Mouse (Mus musculus): ENCODE measurements at regions not wholly inside any gene's neighbourhood (a gene's known extent, or its start where the extent isn't known, plus 50 kb on each side); places are given as distances from the start of the nearest gene placed in this dataset.
A peak's percentile ranks its signal among the peaks of the same experiment; 100 is the strongest.

- TF ChIP-seq MXI1 (IDR thresholded peaks at IDR 0.05; ENCODE audit: low read depth, low read length) (peak; percentile 87), ZMIZ1 (IDR thresholded peaks at IDR 0.05; ENCODE audit: low read depth, low read length) (peak; percentile 61; the same call in 1 of the 2 replicates), MAFK (IDR thresholded peaks at IDR 0.05; ENCODE audit: borderline replicate concordance, low read depth, low read length) (no peak), POLR2AphosphoS2 (IDR thresholded peaks at IDR 0.05; ENCODE audit: low read length) (0 out of 2 replicates have a peak, but pooled peaks have one; percentile 41), HCFC1 (IDR thresholded peaks at IDR 0.05; ENCODE audit: low read depth, low read length) (peak; percentile 75), CTCF (IDR thresholded peaks at IDR 0.05 in 2 of 3, conservative IDR thresholded peaks at IDR 0.05 in 1 of 3; ENCODE audit: control insufficient read depth in 1 of 3, insufficient read depth in 1 of 3, low read depth in 2 of 3, low read length in 3 of 3, poor library complexity in 1 of 3, severe bottlenecking in 1 of 3) (no peak), ZKSCAN1 (IDR thresholded peaks at IDR 0.05; ENCODE audit: low read depth, low read length) (no peak), ELF1 (IDR thresholded peaks at IDR 0.05; ENCODE audit: low read depth, low read length) (peak; percentile 86), RAD21 (IDR thresholded peaks at IDR 0.05; ENCODE audit: low read depth, low read length) (no peak), TCF12 (IDR thresholded peaks at IDR 0.05; ENCODE audit: low read depth, low read length) (peak; percentile 80), GABPA (IDR thresholded peaks at IDR 0.05; ENCODE audit: low read depth, low read length) (no peak), MAZ (IDR thresholded peaks at IDR 0.05; ENCODE audit: low read depth, low read length) (peak; percentile 87), GATA1 (IDR thresholded peaks at IDR 0.05; ENCODE audit: low read depth, low read length) (peak; percentile 96), POLR2AphosphoS5 (IDR thresholded peaks at IDR 0.05; ENCODE audit: borderline replicate concordance, low read depth, low read length) (0 out of 2 replicates have a peak, but pooled peaks have one; percentile 45), USF1 (IDR thresholded peaks at IDR 0.05; ENCODE audit: low read depth, low read length) (no peak), BHLHE40 (IDR thresholded peaks at IDR 0.05; ENCODE audit: borderline replicate concordance, low read depth, low read length) (no peak), ZNF384 (IDR thresholded peaks at IDR 0.05; ENCODE audit: low read depth, low read length) (no peak), E2F4 (IDR thresholded peaks at IDR 0.05; ENCODE audit: borderline replicate concordance, low read depth, low read length) (no peak), TAL1 (IDR thresholded peaks at IDR 0.05; ENCODE audit: low read length) (peak; percentile 84), KAT2A (conservative IDR thresholded peaks at IDR 0.05; ENCODE audit: low read depth, low read length) (no peak), RCOR1 (IDR thresholded peaks at IDR 0.05; ENCODE audit: low read depth, low read length) (peak; percentile 76)
Measured at GRCm38 (mm10) chr15:96778321-96778926, 78.9 kb upstream of the Slc38a2 start (continued).

GRCm38 (mm10) chr15:96776476-96777075 lies 77.0 kb upstream of the Slc38a2 start:
- Histone ChIP-seq H3K79me2 (ENCODE audit: control insufficient read depth, insufficient read depth, low read length, poor library complexity) (no peaks in the 10 kb centered on the region), H3K27ac (ENCODE audit: control insufficient read depth, low read depth, low read length) (peak overlapping the region; percentile 92), H3K4me3 (ENCODE audit: control insufficient read depth in 1 of 2, insufficient read depth in 1 of 2, low read depth in 2 of 2, low read length in 2 of 2) (peak overlapping the region; percentile 17 to 26), H3K4me1 (ENCODE audit: control insufficient read depth in 1 of 2, insufficient read depth in 2 of 2, low read length in 2 of 2) (peaks cover 34 to 48% of the 10 kb centered on the region in 2 experiments), H3K27me3 (ENCODE audit: control insufficient read depth in 1 of 2, insufficient read depth in 2 of 2, low read length in 2 of 2) (no peaks in the 10 kb centered on the region), H3K9ac (ENCODE audit: control insufficient read depth, low read depth, low read length, poor library complexity, severe bottlenecking) (peak overlapping the region; percentile 51), H3K36me3 (ENCODE audit: control insufficient read depth in 1 of 2, insufficient read depth in 2 of 2, low read length in 2 of 2) (peaks cover 0 to 52% of the 10 kb centered on the region in 2 experiments; a peak in 2 of 4 replicates), H3K9me3 (replicated peaks; ENCODE audit: insufficient read depth, low read length) (no peaks in the 10 kb centered on the region)
- peak; percentile 94 for DNase-seq (ENCODE audit: low read depth, low spot score)
- TF ChIP-seq KAT2A (conservative IDR thresholded peaks at IDR 0.05; ENCODE audit: low read depth, low read length), result no peak
- no peak for TF ChIP-seq ZKSCAN1 (IDR thresholded peaks at IDR 0.05; ENCODE audit: low read depth, low read length)
- TF ChIP-seq ELF1 (IDR thresholded peaks at IDR 0.05; ENCODE audit: low read depth, low read length), result peak; percentile 78; the same call in 1 of the 2 replicates
- TF ChIP-seq USF1 (IDR thresholded peaks at IDR 0.05; ENCODE audit: low read depth, low read length), result no peak
- TF ChIP-seq ETS1 (IDR thresholded peaks at IDR 0.05; ENCODE audit: low read depth, low read length), result peak; percentile 51
- TF ChIP-seq POLR2AphosphoS2 (IDR thresholded peaks at IDR 0.05; ENCODE audit: low read length), result no peak
- TF ChIP-seq ZC3H11A (IDR thresholded peaks at IDR 0.05; ENCODE audit: low read depth, low read length), result no peak
- TF ChIP-seq EP300 (IDR thresholded peaks at IDR 0.05; ENCODE audit: low read depth in 1 of 2, low read length in 2 of 2), result peak; percentile 19 to 64; a peak in 3 of 4 replicates
- peak; percentile 68 for TF ChIP-seq SIN3A (IDR thresholded peaks at IDR 0.05; ENCODE audit: low read length)
- peak; percentile 94 for TF ChIP-seq TBP (IDR thresholded peaks at IDR 0.05; ENCODE audit: low read depth, low read length)
- TF ChIP-seq POLR2AphosphoS5 (IDR thresholded peaks at IDR 0.05; ENCODE audit: borderline replicate concordance, low read depth, low read length), result no peak
- TF ChIP-seq CHD1 (IDR thresholded peaks at IDR 0.05; ENCODE audit: low read depth, low read length), result no peak
- TF ChIP-seq UBTF (IDR thresholded peaks at IDR 0.05; ENCODE audit: borderline replicate concordance, insufficient read depth, low read depth, low read length), result no peak
- no peak for TF ChIP-seq USF2 (IDR thresholded peaks at IDR 0.05; ENCODE audit: borderline replicate concordance in 1 of 2, insufficient read depth in 1 of 2, low read depth in 1 of 2, low read length in 2 of 2)
- TF ChIP-seq CTCF (IDR thresholded peaks at IDR 0.05 in 2 of 3, conservative IDR thresholded peaks at IDR 0.05 in 1 of 3; ENCODE audit: control insufficient read depth in 1 of 3, insufficient read depth in 1 of 3, low read depth in 2 of 3, low read length in 3 of 3, poor library complexity in 1 of 3, severe bottlenecking in 1 of 3), result no peak
- TF ChIP-seq JUND (IDR thresholded peaks at IDR 0.05; ENCODE audit: low read depth, low read length), result no peak
- peak; percentile 69 for TF ChIP-seq GATA1 (IDR thresholded peaks at IDR 0.05; ENCODE audit: low read depth, low read length)
- peak; percentile 57; the same call in 1 of the 2 replicates for TF ChIP-seq MAX (IDR thresholded peaks at IDR 0.05; ENCODE audit: low read length)
- no peak for TF ChIP-seq ZMIZ1 (IDR thresholded peaks at IDR 0.05; ENCODE audit: low read depth, low read length)

Data from MEL (cell line).